Mouse (Mus musculus): ENCODE measurements around the gene Fam84b. TPM values are rescaled to one million over a fixed set of nuclear protein-coding genes. Genes with fewer than 3 reads are reported as not detected.

The Fam84b gene
- polyA plus RNA-seq (2014; fragmentation: Nextera tagmentation; extraction: Ambion mirVana), result 7.1 and 9.1 TPM in 2 replicates

GRCm38 (mm10) chr15:60853231-60853999, at the start of gene Fam84b:
TSS of gene Fam84b (minus strand) at chr15:60853778.
- no peaks in the 10 kb centered on the region for H3K9me3 ChIP-seq (ENCODE audit: control insufficient read depth, low read length)
- DNase-seq (peak; percentile 47), ATAC-seq (ENCODE audit: low FRiP score, low TSS enrichment) (no peak)
- H3K9ac ChIP-seq (replicated peaks; ENCODE audit: low read length), result no peak within 1 kb of the TSS
- no peaks in the 10 kb centered on the region for H3K27me3 ChIP-seq (ENCODE audit: control insufficient read depth, insufficient read depth, low read length)
- WGBS, result 31% methylated on average over 17 of the region's 17 CpGs
- no peak within 1 kb of the TSS for H3K4me2 ChIP-seq (ENCODE audit: low read length)
- no peak within 1 kb of the TSS for H3K4me3 ChIP-seq (replicated peaks; ENCODE audit: low read depth, low read length)
- H3K4me1 ChIP-seq (ENCODE audit: control insufficient read depth, insufficient read depth, low read length), result peaks cover 3% of the 10 kb centered on the region
- H3K27ac ChIP-seq (replicated peaks; ENCODE audit: low read depth, low read length), result no peak within 1 kb of the TSS; the same call in 1 of the 2 replicates
- H3K36me3 ChIP-seq (ENCODE audit: control insufficient read depth, insufficient read depth, low read length), result no peaks in the 10 kb centered on the region

GRCm38 (mm10) chr15:60898187-60898965, 44.8 kb upstream of the Fam84b start:
- H3K4me3 ChIP-seq (replicated peaks; ENCODE audit: low read depth, low read length), result no peak overlapping the region
- no peak overlapping the region for H3K9ac ChIP-seq (replicated peaks; ENCODE audit: low read length)
- no peak overlapping the region for H3K27ac ChIP-seq (replicated peaks; ENCODE audit: low read depth, low read length)
- H3K4me2 ChIP-seq (ENCODE audit: low read length), result no peak overlapping the region
- no peaks in the 10 kb centered on the region for H3K36me3 ChIP-seq (ENCODE audit: control insufficient read depth, insufficient read depth, low read length)
- H3K4me1 ChIP-seq (ENCODE audit: control insufficient read depth, insufficient read depth, low read length), result no peaks in the 10 kb centered on the region
- DNase-seq (peak; percentile 41), ATAC-seq (ENCODE audit: low FRiP score, low TSS enrichment) (no peak)
- no peaks in the 10 kb centered on the region for H3K9me3 ChIP-seq (ENCODE audit: control insufficient read depth, low read length)
- H3K27me3 ChIP-seq (ENCODE audit: control insufficient read depth, insufficient read depth, low read length), result no peaks in the 10 kb centered on the region
- 51% methylated on average over 6 of the region's 6 CpGs for WGBS

- Histone ChIP-seq H3K9ac (replicated peaks; ENCODE audit: low read length) (no peak overlapping the region), H3K27ac (replicated peaks; ENCODE audit: low read depth, low read length) (no peak overlapping the region), H3K4me1 (ENCODE audit: control insufficient read depth, insufficient read depth, low read length) (no peaks in the 10 kb centered on the region), H3K4me2 (ENCODE audit: low read length) (no peak overlapping the region), H3K36me3 (ENCODE audit: control insufficient read depth, insufficient read depth, low read length) (no peaks in the 10 kb centered on the region), H3K4me3 (replicated peaks; ENCODE audit: low read depth, low read length) (no peak overlapping the region), H3K27me3 (ENCODE audit: control insufficient read depth, insufficient read depth, low read length) (no peaks in the 10 kb centered on the region), H3K9me3 (ENCODE audit: control insufficient read depth, low read length) (no peaks in the 10 kb centered on the region)
- DNase-seq, result no peak
- 91% methylated on average over 2 of the region's 2 CpGs for WGBS
- ATAC-seq (ENCODE audit: low FRiP score, low TSS enrichment), result no peak
Measured at GRCm38 (mm10) chr15:60896040-60896439, 42.5 kb upstream of the Fam84b start.

GRCm38 (mm10) chr15:60892976-60893463, 39.4 kb upstream of the Fam84b start:
- ATAC-seq (ENCODE audit: low FRiP score, low TSS enrichment) (no peak), DNase-seq (no peak)
- no peak overlapping the region for H3K27ac ChIP-seq (replicated peaks; ENCODE audit: low read depth, low read length)
- no peak overlapping the region for H3K4me3 ChIP-seq (replicated peaks; ENCODE audit: low read depth, low read length)
- no peaks in the 10 kb centered on the region for H3K4me1 ChIP-seq (ENCODE audit: control insufficient read depth, insufficient read depth, low read length)
- 79% methylated on average over 3 of the region's 3 CpGs for WGBS
- no peak overlapping the region for H3K4me2 ChIP-seq (ENCODE audit: low read length)
- H3K9ac ChIP-seq (replicated peaks; ENCODE audit: low read length), result no peak overlapping the region
- no peaks in the 10 kb centered on the region for H3K27me3 ChIP-seq (ENCODE audit: control insufficient read depth, insufficient read depth, low read length)
- H3K9me3 ChIP-seq (ENCODE audit: control insufficient read depth, low read length), result no peaks in the 10 kb centered on the region
- H3K36me3 ChIP-seq (ENCODE audit: control insufficient read depth, insufficient read depth, low read length), result no peaks in the 10 kb centered on the region

- Histone ChIP-seq H3K36me3 (ENCODE audit: control insufficient read depth, insufficient read depth, low read length) (no peaks in the 10 kb centered on the region), H3K4me1 (ENCODE audit: control insufficient read depth, insufficient read depth, low read length) (no peaks in the 10 kb centered on the region), H3K9me3 (ENCODE audit: control insufficient read depth, low read length) (no peaks in the 10 kb centered on the region), H3K4me3 (replicated peaks; ENCODE audit: low read depth, low read length) (no peak overlapping the region), H3K27me3 (ENCODE audit: control insufficient read depth, insufficient read depth, low read length) (no peaks in the 10 kb centered on the region), H3K4me2 (ENCODE audit: low read length) (no peak overlapping the region), H3K9ac (replicated peaks; ENCODE audit: low read length) (no peak overlapping the region), H3K27ac (replicated peaks; ENCODE audit: low read depth, low read length) (no peak overlapping the region)
- no peak for DNase-seq
- WGBS, result 92% methylated on average over 2 of the region's 2 CpGs
- no peak for ATAC-seq (ENCODE audit: low FRiP score, low TSS enrichment)
Measured at GRCm38 (mm10) chr15:60888724-60889123, 35.1 kb upstream of the Fam84b start.

GRCm38 (mm10) chr15:60875721-60876120, 22.1 kb upstream of the Fam84b start:
- Histone ChIP-seq H3K9me3 (ENCODE audit: control insufficient read depth, low read length) (no peaks in the 10 kb centered on the region), H3K4me1 (ENCODE audit: control insufficient read depth, insufficient read depth, low read length) (no peaks in the 10 kb centered on the region), H3K4me2 (ENCODE audit: low read length) (no peak overlapping the region), H3K27ac (replicated peaks; ENCODE audit: low read depth, low read length) (no peak overlapping the region), H3K9ac (replicated peaks; ENCODE audit: low read length) (no peak overlapping the region), H3K4me3 (replicated peaks; ENCODE audit: low read depth, low read length) (no peak overlapping the region), H3K36me3 (ENCODE audit: control insufficient read depth, insufficient read depth, low read length) (no peaks in the 10 kb centered on the region), H3K27me3 (ENCODE audit: control insufficient read depth, insufficient read depth, low read length) (no peaks in the 10 kb centered on the region)
- WGBS, result 88% methylated on average over 6 of the region's 6 CpGs
- DNase-seq (no peak), ATAC-seq (ENCODE audit: low FRiP score, low TSS enrichment) (no peak)

GRCm38 (mm10) chr15:60862417-60862816, 8.8 kb upstream of the Fam84b start:
- Histone ChIP-seq H3K36me3 (ENCODE audit: control insufficient read depth, insufficient read depth, low read length) (no peaks in the 10 kb centered on the region), H3K4me3 (replicated peaks; ENCODE audit: low read depth, low read length) (no peak overlapping the region), H3K9me3 (ENCODE audit: control insufficient read depth, low read length) (no peaks in the 10 kb centered on the region), H3K9ac (replicated peaks; ENCODE audit: low read length) (no peak overlapping the region), H3K27ac (replicated peaks; ENCODE audit: low read depth, low read length) (no peak overlapping the region), H3K27me3 (ENCODE audit: control insufficient read depth, insufficient read depth, low read length) (no peaks in the 10 kb centered on the region), H3K4me2 (ENCODE audit: low read length) (no peak overlapping the region), H3K4me1 (ENCODE audit: control insufficient read depth, insufficient read depth, low read length) (no peaks in the 10 kb centered on the region)
- DNase-seq (no peak), ATAC-seq (ENCODE audit: low FRiP score, low TSS enrichment) (no peak)
- WGBS, result 90% methylated on average over 3 of the region's 3 CpGs

- 85% methylated on average over 1 of the region's 1 CpGs for WGBS
- H3K9ac ChIP-seq (replicated peaks; ENCODE audit: low read length), result no peak overlapping the region
- H3K4me2 ChIP-seq (ENCODE audit: low read length), result no peak overlapping the region
- no peaks in the 10 kb centered on the region for H3K27me3 ChIP-seq (ENCODE audit: control insufficient read depth, insufficient read depth, low read length)
- DNase-seq, result no peak
- no peak overlapping the region for H3K27ac ChIP-seq (replicated peaks; ENCODE audit: low read depth, low read length)
- no peak overlapping the region for H3K4me3 ChIP-seq (replicated peaks; ENCODE audit: low read depth, low read length)
- H3K4me1 ChIP-seq (ENCODE audit: control insufficient read depth, insufficient read depth, low read length), result peaks cover 3% of the 10 kb centered on the region; the same call in 1 of the 2 replicates
- ATAC-seq (ENCODE audit: low FRiP score, low TSS enrichment), result no peak
- H3K9me3 ChIP-seq (ENCODE audit: control insufficient read depth, low read length), result no peaks in the 10 kb centered on the region
- no peaks in the 10 kb centered on the region for H3K36me3 ChIP-seq (ENCODE audit: control insufficient read depth, insufficient read depth, low read length)
Measured at GRCm38 (mm10) chr15:60855112-60855511, 1.5 kb upstream of the Fam84b start.
